Mouse (Mus musculus) CD4-positive, CD25-positive, alpha-beta regulatory T cell, adult 4 months (primary cell): ENCODE data around the gene Guca2b. TPM values are rescaled to one million over a fixed set of nuclear protein-coding genes. Genes with fewer than 3 reads are reported as not detected.

Experiments used
- ATAC-seq: one replicate; pipeline ENCODE4 v1.8.0; 2017
- polyA plus RNA-seq, 2 experiments: library from polyadenylated mRNA; unstranded; fragments of 100-300 nt; shearing (Covaris generic); gene quantifications; one replicate each; pipeline ENCODE4 v1.2.1; 2017

Gene Guca2b
- polyA plus RNA-seq: not detected

DNA sequence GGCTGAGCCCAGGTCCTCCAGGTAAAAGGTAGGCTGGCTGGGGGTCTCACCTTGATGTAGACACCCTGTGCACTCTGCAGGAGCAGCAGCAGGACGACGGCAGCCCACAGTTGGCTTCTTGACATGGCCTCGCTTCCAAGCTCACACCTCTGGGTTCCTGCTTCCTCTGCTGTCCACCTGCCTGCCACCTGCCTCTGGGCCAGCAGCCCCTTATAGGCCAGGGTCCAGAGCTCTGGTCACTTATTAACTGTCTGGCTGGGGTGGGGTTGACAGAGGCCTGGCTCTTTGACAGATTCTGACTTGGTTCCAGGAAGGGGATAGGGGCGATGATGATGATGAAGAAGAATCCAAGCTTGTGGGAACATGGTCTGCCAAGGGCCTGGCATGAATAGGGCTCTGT, at the start of gene Guca2b:
Gene Guca2b, minus strand, starts transcription at position 224 of the 400 bp plus-strand sequence.
- no peak for ATAC-seq

DNA sequence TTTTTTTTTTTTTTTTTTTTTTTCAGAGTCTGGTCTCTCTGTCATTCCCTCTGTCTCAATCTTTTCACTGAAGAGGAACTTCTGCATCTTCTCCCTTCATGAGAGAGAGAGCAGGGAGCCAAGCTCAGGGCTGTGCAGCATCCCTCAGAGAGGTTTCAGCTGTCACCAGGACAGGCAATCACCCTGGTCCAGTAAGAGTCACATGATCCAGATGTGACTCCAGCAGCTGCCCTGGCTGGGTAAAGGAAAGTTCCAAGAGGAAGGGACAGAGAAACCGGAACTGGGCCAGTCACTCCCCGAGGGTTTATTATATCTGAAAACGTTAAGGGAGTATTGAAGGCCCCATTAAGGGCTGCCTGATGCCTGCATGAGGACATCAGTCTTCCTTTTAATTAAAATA, 49.0 kb upstream of the Guca2b start:
- ATAC-seq: no peak

- ATAC-seq: no peak
Measured at GRCm38 (mm10) chr4:119707326-119707725, 48.6 kb upstream of the Guca2b start.

DNA sequence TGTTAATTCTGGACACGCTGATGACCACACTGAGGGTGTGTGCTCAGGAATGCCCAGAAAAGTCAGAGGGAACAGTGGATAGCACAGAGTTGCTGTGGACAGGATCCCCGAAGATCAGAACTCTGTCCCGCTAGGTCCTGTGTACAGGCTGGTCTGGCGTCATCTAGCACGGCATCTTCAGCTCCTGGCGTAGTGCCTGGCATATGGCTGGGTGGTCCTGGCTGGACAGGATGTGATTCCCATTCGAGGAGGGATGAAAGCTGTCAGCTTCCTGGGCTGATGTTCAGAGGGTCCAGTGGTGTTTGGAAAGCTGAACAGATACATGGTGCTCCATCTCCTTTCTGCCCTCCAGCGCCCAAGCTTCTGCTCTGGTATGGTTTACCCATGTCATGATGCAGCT, 45.2 kb upstream of the Guca2b start:
- no peak for ATAC-seq

DNA sequence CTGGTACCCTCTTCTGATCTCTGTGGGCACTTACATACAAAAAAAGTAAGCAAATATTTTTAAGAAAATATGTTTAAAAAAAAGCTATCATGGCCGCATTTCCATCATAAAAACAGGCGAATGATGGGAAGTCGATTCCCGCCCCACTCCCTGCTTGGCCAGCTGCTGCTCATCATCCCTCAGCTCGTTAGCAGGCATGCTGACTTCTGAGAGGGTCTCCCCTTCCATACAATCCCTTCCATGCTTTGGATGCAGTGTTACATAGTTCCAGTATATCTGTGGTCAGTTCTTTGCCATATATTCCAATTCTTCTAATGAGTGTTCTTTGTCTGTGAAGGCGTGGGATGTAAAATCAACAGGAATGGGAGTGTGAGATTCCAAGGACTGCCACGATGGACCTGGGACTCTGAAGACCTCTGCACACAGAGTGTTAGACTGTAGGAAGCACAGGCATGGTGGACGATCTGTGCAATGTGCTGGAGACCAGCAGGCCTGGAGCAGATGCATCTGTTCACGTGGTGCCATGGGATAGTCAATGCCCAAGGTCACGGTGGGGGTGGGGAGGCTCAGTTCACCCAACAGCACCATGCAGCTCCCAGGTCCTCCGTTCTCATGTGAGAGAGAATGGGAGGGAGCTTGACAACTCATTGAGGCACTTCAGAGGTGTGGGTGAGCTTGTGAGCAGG, 42.7 kb upstream of the Guca2b start:
- ATAC-seq: no peak

DNA sequence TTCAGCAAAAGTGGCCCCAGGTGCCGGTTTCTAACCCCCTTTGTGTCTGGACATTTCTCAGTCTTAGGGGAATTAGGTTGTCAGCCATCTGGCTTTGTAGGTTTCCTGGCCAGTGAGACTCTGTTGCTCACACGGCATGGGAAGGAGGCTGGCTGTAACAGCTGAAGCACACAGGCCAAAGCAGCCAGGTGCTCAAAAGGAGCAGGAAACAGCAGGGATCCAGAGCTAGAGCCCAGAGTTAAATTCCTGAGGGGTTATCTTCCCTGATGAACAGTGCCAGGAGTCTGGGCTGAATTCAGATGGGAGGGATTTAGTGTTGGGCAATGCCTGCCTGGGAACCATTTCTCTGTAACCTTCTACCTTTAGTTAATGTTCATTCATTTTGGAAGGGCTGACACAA, 39.6 kb upstream of the Guca2b start:
- no peak for ATAC-seq

- no peak for ATAC-seq
Measured at GRCm38 (mm10) chr4:119685746-119686145, 27.0 kb upstream of the Guca2b start.

GRCm38 (mm10) chr4:119682596-119682995, 23.8 kb upstream of the Guca2b start:
- ATAC-seq: no peak

- no peak for ATAC-seq
Measured at GRCm38 (mm10) chr4:119672685-119673084, 13.9 kb upstream of the Guca2b start.

DNA sequence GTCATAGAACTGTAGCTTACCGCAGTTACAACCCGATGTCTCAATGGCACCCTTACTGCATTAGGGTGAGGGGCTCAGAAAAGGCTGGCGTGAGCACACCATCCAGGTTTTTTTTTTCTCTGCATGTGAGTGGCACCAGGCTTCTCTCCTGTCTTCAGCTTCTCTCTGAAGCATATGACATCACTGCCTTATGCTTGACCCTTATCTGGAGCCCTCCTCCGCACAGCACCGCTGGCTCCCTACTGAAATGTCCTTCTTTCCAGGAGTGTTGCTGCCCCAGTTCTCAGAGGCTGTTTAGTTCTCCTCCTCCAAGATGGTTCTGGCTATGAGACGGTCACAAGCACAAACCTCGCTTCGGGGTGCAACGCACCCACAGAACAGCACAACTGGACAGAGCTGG, 12.4 kb upstream of the Guca2b start:
- no peak for ATAC-seq

GRCm38 (mm10) chr4:119670736-119671135, 12.0 kb upstream of the Guca2b start:
- ATAC-seq: no peak

GRCm38 (mm10) chr4:119670210-119670555, 11.4 kb upstream of the Guca2b start:
- no peak for ATAC-seq

DNA sequence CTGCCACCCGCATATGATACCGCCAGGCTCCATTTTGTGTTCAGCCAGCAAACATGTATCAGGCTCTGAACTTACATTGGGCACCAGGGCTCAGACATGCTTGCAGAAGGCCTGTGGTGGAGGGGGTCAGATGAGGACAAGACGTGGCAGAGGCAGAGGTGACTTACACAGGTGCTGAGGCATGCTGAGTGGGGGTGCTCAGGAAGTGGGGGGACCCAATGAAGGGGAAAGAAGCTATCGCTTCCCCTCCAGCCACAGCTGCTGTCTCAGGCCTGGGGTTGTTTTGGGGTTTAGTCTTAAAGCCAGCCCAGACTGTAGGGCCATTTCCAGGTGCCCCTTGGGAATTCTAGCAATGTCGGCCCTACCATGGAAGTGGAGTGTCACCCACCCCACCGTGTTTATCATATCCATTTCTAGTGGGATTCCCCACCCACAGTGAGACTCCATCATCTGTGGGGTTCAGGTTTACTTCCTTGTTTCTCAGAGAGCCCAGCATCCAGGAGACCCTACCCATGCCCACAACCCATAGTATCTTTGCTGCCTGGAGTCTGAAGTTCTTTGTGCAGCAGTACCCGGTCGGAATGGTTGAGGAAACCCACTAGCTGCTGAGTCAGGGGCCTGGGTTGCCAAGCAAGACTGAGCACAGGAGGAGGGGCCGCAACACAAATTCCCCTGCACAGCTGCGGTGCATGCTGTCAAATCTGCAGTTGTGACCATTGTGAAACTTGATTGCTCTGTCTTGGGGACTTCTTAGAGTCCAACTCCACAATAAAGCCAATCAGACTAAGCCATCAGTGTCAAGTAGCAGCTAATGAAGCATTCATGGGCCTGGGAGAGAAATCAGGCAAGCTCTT, 10.8 kb upstream of the Guca2b start:
- ATAC-seq: no peak

DNA sequence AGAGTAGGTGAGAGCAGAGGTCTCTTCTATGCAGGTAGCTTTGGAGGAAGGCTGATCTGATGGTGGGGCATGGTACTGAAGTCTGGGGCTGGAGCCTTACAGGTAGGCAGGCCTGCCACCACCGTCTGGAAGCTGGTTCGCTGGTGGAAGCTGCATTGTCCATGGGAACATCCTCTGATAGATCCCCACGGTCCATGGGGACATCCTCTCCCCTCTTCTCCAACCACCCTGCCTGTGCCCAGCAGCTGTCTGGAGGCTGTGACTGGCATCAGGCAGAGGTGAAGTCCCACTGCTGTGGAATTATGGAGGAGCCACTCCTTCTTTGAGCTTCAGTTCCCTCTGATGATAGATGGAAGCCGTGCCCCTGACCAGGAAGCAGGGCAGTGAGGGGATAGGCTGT, 9.8 kb upstream of the Guca2b start:
- ATAC-seq: no peak

DNA sequence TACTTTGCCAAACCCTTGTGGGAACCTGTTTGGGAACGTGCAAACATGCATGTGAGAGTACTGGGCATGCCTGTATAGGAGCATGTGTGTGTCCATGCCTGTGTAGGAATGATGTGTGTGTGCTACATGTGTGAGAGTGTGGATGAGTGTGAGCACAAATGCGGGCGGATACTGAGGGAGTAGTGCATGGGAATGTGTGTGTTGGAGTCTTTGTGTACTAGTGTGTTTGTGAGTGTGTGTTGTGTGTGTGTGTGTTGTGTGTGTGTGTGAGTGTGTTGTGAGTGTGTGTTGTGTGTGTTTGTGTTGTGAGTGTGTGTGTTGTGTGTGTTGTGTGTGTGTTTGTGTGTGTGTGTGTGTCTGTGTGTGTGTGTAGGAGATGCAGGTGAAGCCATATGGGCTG, 9.4 kb upstream of the Guca2b start:
- no peak for ATAC-seq

GRCm38 (mm10) chr4:119667454-119667853, 8.7 kb upstream of the Guca2b start:
- no peak for ATAC-seq

- no peak for ATAC-seq
Measured at GRCm38 (mm10) chr4:119666116-119666515, 7.4 kb upstream of the Guca2b start.

GRCm38 (mm10) chr4:119665166-119665565, 6.4 kb upstream of the Guca2b start:
- no peak for ATAC-seq

GRCm38 (mm10) chr4:119663409-119664095, 4.8 kb upstream of the Guca2b start:
- ATAC-seq: no peak

DNA sequence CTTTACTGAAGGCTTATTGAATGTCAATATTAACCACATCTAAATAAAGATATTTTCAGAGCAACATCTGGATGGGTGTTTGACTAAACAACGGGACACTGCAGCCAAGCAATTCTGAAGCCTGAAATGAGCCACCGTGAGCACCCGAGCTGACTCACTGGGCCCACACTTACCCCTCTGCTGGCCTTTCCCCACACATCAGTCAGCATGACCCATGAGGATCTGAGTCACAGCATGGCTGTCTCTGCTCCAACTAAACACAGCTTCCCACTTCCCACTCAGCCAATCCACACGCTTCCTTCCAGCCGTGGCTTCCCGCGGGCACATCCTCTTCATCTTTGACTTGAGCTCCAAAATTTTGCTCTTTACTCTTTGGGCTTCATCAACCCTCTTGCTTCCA, 4.2 kb upstream of the Guca2b start:
- no peak for ATAC-seq

- no peak for ATAC-seq
Measured at GRCm38 (mm10) chr4:119662151-119662550, 3.4 kb upstream of the Guca2b start.

- no peak for ATAC-seq
Measured at GRCm38 (mm10) chr4:119660007-119660406, 1.3 kb upstream of the Guca2b start.

DNA sequence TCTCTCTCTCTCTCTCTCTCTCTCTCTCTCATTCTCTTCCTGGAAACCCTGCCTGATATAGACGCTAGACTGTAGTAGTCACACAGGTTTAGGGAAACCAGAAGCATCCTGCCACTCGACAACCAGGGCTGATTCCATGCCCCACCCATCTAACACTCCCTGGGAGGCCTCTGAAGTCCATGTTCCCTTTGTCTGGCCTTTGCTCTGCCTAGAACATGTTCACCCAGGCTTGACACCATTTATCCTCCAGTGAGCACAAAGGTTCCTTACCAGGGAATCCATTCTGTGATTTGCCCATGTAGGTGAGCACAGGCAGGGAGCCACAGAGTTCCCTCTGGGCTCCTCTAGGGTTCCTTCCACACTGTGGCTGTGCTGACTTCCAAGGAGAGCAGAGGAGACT, 508 bp downstream of the Guca2b start:
- no peak for ATAC-seq

DNA sequence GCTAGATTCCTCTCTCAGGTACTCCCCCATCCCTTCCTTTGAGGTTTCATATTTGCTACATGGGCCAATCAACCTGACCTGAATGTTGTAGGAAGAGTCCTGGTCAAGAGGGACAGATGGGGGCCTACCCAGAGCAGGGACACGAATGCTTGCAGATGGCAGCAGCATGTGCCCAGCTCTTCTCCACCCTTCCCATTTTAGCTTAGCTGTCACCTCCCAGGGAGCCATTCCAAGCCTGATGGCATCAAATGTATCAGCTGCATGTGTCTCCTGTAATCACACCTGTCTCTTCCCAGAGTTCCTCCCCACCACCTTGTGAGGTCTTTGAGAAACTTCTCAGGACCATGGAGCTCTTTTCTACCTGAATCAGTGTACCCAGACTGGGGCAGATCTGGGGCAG, 1.7 kb downstream of the Guca2b start:
- ATAC-seq: no peak
